Mouse (Mus musculus): ENCODE measurements around the gene P4ha1. TPM values are rescaled to one million over a fixed set of nuclear protein-coding genes. Genes with fewer than 3 reads are reported as not detected.
"Not testable (repeated sequence)": the region's sequence is repeated elsewhere in the genome, so short reads cannot be mapped to it uniquely, and the experiment has no call there.

P4ha1 gene
- polyA plus RNA-seq, 1 experiment from 2014 or later: 80.9 TPM

DNA sequence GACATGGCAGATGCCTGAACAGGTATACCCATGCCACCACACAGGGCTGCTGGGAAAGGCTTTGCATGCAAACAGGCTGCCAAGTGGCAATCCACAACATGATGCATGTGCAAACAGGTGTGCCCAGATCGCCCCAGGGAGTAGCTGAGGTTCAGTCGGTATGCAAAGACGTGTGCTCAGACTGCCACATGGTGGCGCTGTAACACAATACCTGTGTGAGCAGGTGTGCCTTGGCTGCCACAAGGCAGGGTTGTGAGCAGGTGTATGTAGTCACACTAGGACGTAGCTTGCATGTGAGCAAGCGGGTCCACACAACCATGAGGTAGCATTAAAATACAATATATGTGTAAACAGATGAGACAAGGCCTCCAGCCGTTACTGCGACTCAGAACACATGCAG is 34.0 kb upstream of the P4ha1 start:
- no peak overlapping the region for H3K4me3 ChIP-seq (replicated peaks; ENCODE audit: low read length)
- no peak for ATAC-seq (ENCODE audit: insufficient read depth, low FRiP score)
- WGBS: 47% methylated on average over 8 of the region's 8 CpGs

DNA sequence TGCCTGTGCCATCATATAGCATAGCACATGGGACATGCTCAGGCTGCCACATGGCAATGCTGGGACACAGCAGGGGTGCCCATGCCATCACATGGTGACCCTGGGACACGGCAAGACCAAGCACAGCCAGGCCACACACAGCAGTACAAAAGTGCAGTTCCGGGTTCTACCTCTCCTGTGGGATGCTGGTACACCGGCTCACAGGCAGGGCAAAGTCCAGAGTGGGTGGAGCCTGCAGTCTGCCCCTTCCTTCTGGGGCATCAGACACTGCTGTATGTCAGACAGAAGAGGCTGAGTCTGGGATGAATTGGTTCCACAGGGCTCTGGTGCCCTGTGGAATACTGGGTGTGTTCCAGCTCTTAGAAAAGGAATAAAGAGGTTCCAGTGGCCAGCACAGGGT is 31.6 kb upstream of the P4ha1 start:
- H3K27me3 ChIP-seq (ENCODE audit: control insufficient read depth, insufficient read depth, low read length): no peaks in the 10 kb centered on the region
- peak; percentile 9; the same call in 1 of the 2 replicates for ATAC-seq (ENCODE audit: insufficient read depth, low FRiP score)
- H3K36me3 ChIP-seq (ENCODE audit: control insufficient read depth, insufficient read depth, low read length): no peaks in the 10 kb centered on the region
- no peak overlapping the region for H3K4me3 ChIP-seq (replicated peaks; ENCODE audit: low read length)
- no peak overlapping the region for H3K9ac ChIP-seq (ENCODE audit: low read length)
- no peaks in the 10 kb centered on the region; the same call in 1 of the 2 replicates for H3K4me1 ChIP-seq (ENCODE audit: control insufficient read depth, insufficient read depth, low read length)
- no peak overlapping the region for H3K4me2 ChIP-seq (ENCODE audit: low read depth, low read length)
- WGBS: 40% methylated on average over 3 of the region's 3 CpGs
- no peak overlapping the region for H3K27ac ChIP-seq (ENCODE audit: low read length)
- H3K9me3 ChIP-seq (replicated peaks; ENCODE audit: control insufficient read depth, low read length): no peaks in the 10 kb centered on the region

More for the DNA sequence above, 34.0 kb upstream of the P4ha1 start:
- no peak overlapping the region for H3K9ac ChIP-seq (ENCODE audit: low read length)
- no peaks in the 10 kb centered on the region for H3K27me3 ChIP-seq (ENCODE audit: control insufficient read depth, insufficient read depth, low read length)
- no peak overlapping the region for H3K27ac ChIP-seq (ENCODE audit: low read length)
- H3K9me3 ChIP-seq (replicated peaks; ENCODE audit: control insufficient read depth, low read length): no peaks in the 10 kb centered on the region
- H3K36me3 ChIP-seq (ENCODE audit: control insufficient read depth, insufficient read depth, low read length): no peaks in the 10 kb centered on the region
- H3K4me2 ChIP-seq (ENCODE audit: low read depth, low read length): no peak overlapping the region
- H3K4me1 ChIP-seq (ENCODE audit: control insufficient read depth, insufficient read depth, low read length): no peaks in the 10 kb centered on the region

DNA sequence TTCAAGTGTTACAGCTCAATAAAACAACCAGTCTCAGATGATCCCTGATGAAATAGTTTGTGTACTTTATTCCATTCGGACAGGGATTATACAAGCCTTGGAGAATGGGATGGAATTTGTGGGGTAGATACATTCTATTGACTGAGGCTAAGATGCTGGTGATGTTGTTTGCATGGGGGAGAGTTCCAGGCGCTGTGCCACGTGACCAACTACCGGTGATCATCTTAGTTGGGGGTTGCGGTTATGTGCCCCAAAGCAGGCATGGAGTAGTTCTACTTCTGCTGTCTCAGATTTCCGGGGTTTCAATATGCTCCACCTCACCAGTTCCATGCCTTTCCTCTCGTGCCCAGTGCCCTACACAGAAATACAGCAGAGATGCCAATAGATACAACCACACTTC is 31.0 kb upstream of the P4ha1 start:
- Histone ChIP-seq H3K9ac (ENCODE audit: low read length) (no peak overlapping the region), H3K4me1 (ENCODE audit: control insufficient read depth, insufficient read depth, low read length) (no peaks in the 10 kb centered on the region; the same call in 1 of the 2 replicates), H3K4me3 (replicated peaks; ENCODE audit: low read length) (no peak overlapping the region), H3K27ac (ENCODE audit: low read length) (no peak overlapping the region), H3K27me3 (ENCODE audit: control insufficient read depth, insufficient read depth, low read length) (no peaks in the 10 kb centered on the region), H3K9me3 (replicated peaks; ENCODE audit: control insufficient read depth, low read length) (no peaks in the 10 kb centered on the region), H3K4me2 (ENCODE audit: low read depth, low read length) (no peak overlapping the region), H3K36me3 (ENCODE audit: control insufficient read depth, insufficient read depth, low read length) (no peaks in the 10 kb centered on the region)
- ATAC-seq (ENCODE audit: insufficient read depth, low FRiP score): no peak
- 82% methylated on average over 7 of the region's 7 CpGs for WGBS

DNA sequence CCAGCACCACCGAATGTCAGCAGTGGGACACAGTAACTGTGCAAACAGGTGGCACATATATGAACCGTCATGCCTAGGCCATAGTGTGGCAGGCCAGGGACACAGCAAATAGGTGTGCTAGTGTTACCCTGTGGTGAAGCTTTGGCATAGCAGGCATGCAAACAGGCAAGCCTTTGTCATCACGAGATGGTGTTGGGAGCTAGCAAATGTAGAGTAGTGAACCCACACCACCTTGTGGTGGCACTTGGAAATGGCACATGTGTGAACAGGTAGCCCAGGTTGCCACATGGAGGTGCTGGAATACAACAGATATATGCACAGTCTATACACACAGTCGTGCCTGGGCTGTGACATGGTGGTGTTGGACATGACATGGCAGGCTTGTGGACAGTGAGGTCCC is 30.5 kb upstream of the P4ha1 start:
- Histone ChIP-seq H3K9me3 (replicated peaks; ENCODE audit: control insufficient read depth, low read length) (no peaks in the 10 kb centered on the region), H3K27me3 (ENCODE audit: control insufficient read depth, insufficient read depth, low read length) (no peaks in the 10 kb centered on the region), H3K4me2 (ENCODE audit: low read depth, low read length) (no peak overlapping the region), H3K27ac (ENCODE audit: low read length) (no peak overlapping the region), H3K4me3 (replicated peaks; ENCODE audit: low read length) (no peak overlapping the region), H3K4me1 (ENCODE audit: control insufficient read depth, insufficient read depth, low read length) (no peaks in the 10 kb centered on the region; the same call in 1 of the 2 replicates), H3K9ac (ENCODE audit: low read length) (no peak overlapping the region), H3K36me3 (ENCODE audit: control insufficient read depth, insufficient read depth, low read length) (no peaks in the 10 kb centered on the region)
- WGBS: 28% methylated on average over 4 of the region's 4 CpGs
- peak; percentile 31; the same call in 1 of the 2 replicates for ATAC-seq (ENCODE audit: insufficient read depth, low FRiP score)

DNA sequence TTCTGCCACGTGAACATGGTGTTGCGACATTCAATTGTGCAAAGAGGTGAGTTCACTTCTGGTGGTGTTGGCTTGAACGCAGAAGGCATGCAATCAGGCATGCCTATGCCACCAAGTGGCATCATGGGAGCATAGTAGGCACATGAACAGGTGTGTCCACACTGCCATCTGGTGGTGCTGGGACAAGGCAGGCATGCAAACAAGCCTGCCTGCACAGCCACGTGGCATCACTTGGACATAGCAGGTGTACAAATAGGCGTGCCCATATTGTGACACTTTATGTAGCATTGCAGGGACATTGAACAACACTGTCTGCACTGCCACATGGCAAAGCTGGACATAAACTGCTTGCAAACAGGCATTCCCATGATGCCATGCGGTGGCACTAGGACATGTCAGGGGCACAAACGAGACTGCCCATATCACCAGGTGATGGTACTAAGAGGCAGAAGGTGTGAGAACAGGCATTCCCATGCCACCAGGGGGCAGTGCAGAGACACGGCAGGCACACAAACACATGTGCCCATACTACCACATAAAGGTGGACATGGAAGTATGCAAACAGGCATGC is 27.8 kb upstream of the P4ha1 start:
- no peak overlapping the region for H3K4me3 ChIP-seq (replicated peaks; ENCODE audit: low read length)
- no peaks in the 10 kb centered on the region for H3K27me3 ChIP-seq (ENCODE audit: control insufficient read depth, insufficient read depth, low read length)
- no peaks in the 10 kb centered on the region; the same call in 1 of the 2 replicates for H3K4me1 ChIP-seq (ENCODE audit: control insufficient read depth, insufficient read depth, low read length)
- WGBS: 56% methylated on average over 8 of the region's 8 CpGs
- H3K27ac ChIP-seq (ENCODE audit: low read length): no peak overlapping the region
- no peak overlapping the region for H3K4me2 ChIP-seq (ENCODE audit: low read depth, low read length)
- ATAC-seq (ENCODE audit: insufficient read depth, low FRiP score): 0 out of 2 replicates have a peak, but pooled peaks have one; percentile 11
- H3K9ac ChIP-seq (ENCODE audit: low read length): no peak overlapping the region
- no peaks in the 10 kb centered on the region for H3K9me3 ChIP-seq (replicated peaks; ENCODE audit: control insufficient read depth, low read length)
- H3K36me3 ChIP-seq (ENCODE audit: control insufficient read depth, insufficient read depth, low read length): no peaks in the 10 kb centered on the region

DNA sequence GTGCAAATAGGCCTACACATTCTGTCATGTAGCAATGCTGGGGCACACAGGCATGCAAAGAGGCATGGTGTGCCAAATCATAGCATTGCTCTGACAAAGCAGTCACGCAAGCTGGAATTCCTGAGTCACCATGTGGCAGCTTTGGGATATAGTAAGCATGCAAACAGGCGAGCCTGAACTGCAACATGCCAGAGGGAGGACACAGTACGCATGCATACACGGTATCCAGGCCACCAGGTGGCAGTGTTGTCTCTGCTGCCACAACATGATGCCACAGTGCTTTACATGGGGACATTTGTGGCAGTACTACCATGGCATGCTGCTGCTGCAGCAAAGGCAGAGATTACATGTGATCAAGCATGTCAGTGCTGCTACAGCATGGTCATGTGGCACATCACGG is 26.8 kb upstream of the P4ha1 start:
- Histone ChIP-seq H3K4me1 (ENCODE audit: control insufficient read depth, insufficient read depth, low read length) (no peaks in the 10 kb centered on the region; the same call in 1 of the 2 replicates), H3K27ac (ENCODE audit: low read length) (no peak overlapping the region), H3K36me3 (ENCODE audit: control insufficient read depth, insufficient read depth, low read length) (no peaks in the 10 kb centered on the region), H3K27me3 (ENCODE audit: control insufficient read depth, insufficient read depth, low read length) (no peaks in the 10 kb centered on the region), H3K4me2 (ENCODE audit: low read depth, low read length) (no peak overlapping the region), H3K9ac (ENCODE audit: low read length) (no peak overlapping the region), H3K4me3 (replicated peaks; ENCODE audit: low read length) (no peak overlapping the region), H3K9me3 (replicated peaks; ENCODE audit: control insufficient read depth, low read length) (no peaks in the 10 kb centered on the region)
- ATAC-seq (ENCODE audit: insufficient read depth, low FRiP score): peak; percentile 31; the same call in 1 of the 2 replicates
- 24% methylated on average over 5 of the region's 5 CpGs for WGBS

DNA sequence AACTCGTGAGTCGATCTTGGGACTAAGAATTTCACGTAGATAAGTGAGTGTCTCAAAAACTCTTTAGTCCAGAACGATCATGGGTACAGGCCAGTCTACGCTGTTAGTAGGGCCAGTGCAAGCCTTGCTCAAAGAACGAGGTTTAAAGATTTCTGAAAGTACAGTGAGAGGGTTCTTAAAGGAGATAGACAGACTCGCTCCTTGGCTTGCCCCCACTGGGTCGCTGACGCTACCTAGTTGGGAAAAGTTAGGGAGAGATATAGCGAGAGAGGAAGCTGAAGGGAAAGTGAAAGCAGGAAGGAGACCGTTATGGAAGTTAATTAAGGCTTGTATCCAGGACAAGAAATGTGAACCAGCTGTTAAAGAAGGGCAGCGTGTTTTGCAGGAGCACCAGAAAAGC is 20.4 kb upstream of the P4ha1 start:
- not testable (repeated sequence) for H3K27me3 ChIP-seq (ENCODE audit: control insufficient read depth, insufficient read depth, low read length); H3K4me2 ChIP-seq (ENCODE audit: low read depth, low read length); H3K4me3 ChIP-seq (replicated peaks; ENCODE audit: low read length); H3K9ac ChIP-seq (ENCODE audit: low read length); H3K4me1 ChIP-seq (ENCODE audit: control insufficient read depth, insufficient read depth, low read length); H3K27ac ChIP-seq (ENCODE audit: low read length); ATAC-seq (ENCODE audit: insufficient read depth, low FRiP score); H3K36me3 ChIP-seq (ENCODE audit: control insufficient read depth, insufficient read depth, low read length); H3K9me3 ChIP-seq (replicated peaks; ENCODE audit: control insufficient read depth, low read length)
- 91% methylated on average over 12 of the region's 12 CpGs for WGBS

DNA sequence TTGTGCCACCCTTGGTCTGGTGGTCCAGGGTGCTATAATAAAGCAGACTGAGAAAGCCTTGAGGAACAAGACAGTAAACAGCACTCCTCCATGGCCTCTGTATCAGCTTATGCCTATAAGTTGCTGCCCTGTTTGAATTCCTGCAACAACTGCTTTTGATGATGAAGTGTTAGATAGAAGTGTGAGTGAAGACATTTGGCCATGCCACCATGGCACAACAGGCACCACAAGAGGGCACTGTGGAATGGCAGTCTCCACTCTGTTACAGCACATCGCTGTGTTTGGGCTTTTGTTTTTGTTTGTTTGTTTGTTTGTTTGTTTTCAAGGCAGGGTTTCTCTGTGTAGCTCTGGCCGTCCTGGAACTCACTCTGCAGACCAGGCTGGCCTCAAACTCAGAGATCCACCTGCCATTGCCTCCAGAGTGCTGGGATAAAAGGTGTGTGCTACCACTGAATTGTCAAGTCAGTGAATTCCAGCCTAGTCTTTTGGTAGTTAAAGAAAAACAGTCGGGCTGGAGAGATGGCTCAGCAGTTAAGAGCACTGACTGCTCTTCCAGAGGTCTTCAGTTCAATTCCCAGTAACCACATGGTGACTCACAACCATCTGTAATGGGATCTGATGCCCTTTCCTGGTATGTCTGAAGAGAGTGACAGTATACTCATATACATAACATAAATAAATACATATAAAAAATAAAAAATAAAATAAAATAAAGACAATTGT is 13.9 kb upstream of the P4ha1 start:
- Histone ChIP-seq H3K4me2 (ENCODE audit: low read depth, low read length) (no peak overlapping the region), H3K9me3 (replicated peaks; ENCODE audit: control insufficient read depth, low read length) (no peaks in the 10 kb centered on the region), H3K9ac (ENCODE audit: low read length) (no peak overlapping the region), H3K4me3 (replicated peaks; ENCODE audit: low read length) (no peak overlapping the region), H3K27ac (ENCODE audit: low read length) (no peak overlapping the region), H3K4me1 (ENCODE audit: control insufficient read depth, insufficient read depth, low read length) (peaks cover 8% of the 10 kb centered on the region), H3K36me3 (ENCODE audit: control insufficient read depth, insufficient read depth, low read length) (no peaks in the 10 kb centered on the region), H3K27me3 (ENCODE audit: control insufficient read depth, insufficient read depth, low read length) (no peaks in the 10 kb centered on the region)
- no peak for ATAC-seq (ENCODE audit: insufficient read depth, low FRiP score)
- 50% methylated on average over 3 of the region's 3 CpGs for WGBS

DNA sequence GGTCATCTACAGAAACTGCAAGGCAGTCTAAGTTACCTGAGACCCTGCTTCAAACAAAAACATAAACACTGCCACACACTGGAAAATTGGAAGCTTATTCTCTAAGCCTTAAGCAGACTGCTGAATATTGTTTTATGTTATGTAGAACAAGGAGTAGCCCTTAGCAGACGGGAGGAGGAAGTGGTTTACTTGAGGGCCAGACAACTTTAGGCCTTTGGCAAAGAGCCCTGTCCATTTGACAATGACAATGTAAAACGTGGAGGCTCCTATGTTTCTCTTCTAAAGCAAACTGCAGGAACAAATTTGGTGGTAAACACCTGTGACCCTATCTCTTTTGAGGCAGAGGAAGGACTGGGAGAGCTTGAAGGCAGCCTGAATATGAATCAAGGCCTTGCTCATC is 13.0 kb upstream of the P4ha1 start:
- no peak overlapping the region for H3K9ac ChIP-seq (ENCODE audit: low read length)
- H3K4me1 ChIP-seq (ENCODE audit: control insufficient read depth, insufficient read depth, low read length): peaks cover 8% of the 10 kb centered on the region
- H3K27ac ChIP-seq (ENCODE audit: low read length): no peak overlapping the region; the same call in 1 of the 2 replicates
- no peaks in the 10 kb centered on the region for H3K27me3 ChIP-seq (ENCODE audit: control insufficient read depth, insufficient read depth, low read length)
- no peak overlapping the region for H3K4me3 ChIP-seq (replicated peaks; ENCODE audit: low read length)
- ATAC-seq (ENCODE audit: insufficient read depth, low FRiP score): no peak
- no peak overlapping the region for H3K4me2 ChIP-seq (ENCODE audit: low read depth, low read length)
- no peaks in the 10 kb centered on the region for H3K36me3 ChIP-seq (ENCODE audit: control insufficient read depth, insufficient read depth, low read length)
- no peaks in the 10 kb centered on the region for H3K9me3 ChIP-seq (replicated peaks; ENCODE audit: control insufficient read depth, low read length)
- 22% methylated on average over 2 of the region's 2 CpGs for WGBS

Data from stomach, embryonic 16.5 days (tissue).